Mouse (Mus musculus): Measurements from ENCODE around the gene 4930474N05Rik. TPM values are rescaled to one million over a fixed set of nuclear protein-coding genes. Genes with fewer than 3 reads are reported as not detected.

4930474N05Rik gene
- not detected in 2 replicates for polyA plus RNA-seq (2012; rRNA removed)

GRCm38 (mm10) chr14:36094617-36095016 is at the start of gene 4930474N05Rik:
4930474N05Rik (plus strand) TSS chr14:36094917.
- TF ChIP-seq CTCF (conservative IDR thresholded peaks at IDR 0.05; ENCODE audit: insufficient read depth, insufficient read length, low read depth, low read length), result no peak
- TF ChIP-seq POLR2A (IDR thresholded peaks at IDR 0.05; ENCODE audit: low read depth, low read length), result no peak
- H3K4me1 ChIP-seq (ENCODE audit: control insufficient read depth, insufficient read depth, low read length), result no peaks in the 10 kb centered on the region
- DNase-seq, result no peak
- H3K27me3 ChIP-seq (replicated peaks; ENCODE audit: control insufficient read depth, insufficient read depth, low read length), result no peaks in the 10 kb centered on the region
- no peak within 1 kb of the TSS for H3K4me3 ChIP-seq (ENCODE audit: insufficient read depth, low read depth, low read length)
- no peak within 1 kb of the TSS for H3K27ac ChIP-seq (ENCODE audit: insufficient read depth, low read depth, low read length)
- H3K36me3 ChIP-seq (ENCODE audit: control insufficient read depth, insufficient read depth, low read length), result no peaks in the 10 kb centered on the region

- H3K27ac ChIP-seq (ENCODE audit: insufficient read depth, low read depth, low read length), result no peak overlapping the region
- no peaks in the 10 kb centered on the region for H3K4me1 ChIP-seq (ENCODE audit: control insufficient read depth, insufficient read depth, low read length)
- no peaks in the 10 kb centered on the region for H3K36me3 ChIP-seq (ENCODE audit: control insufficient read depth, insufficient read depth, low read length)
- no peak overlapping the region for H3K4me3 ChIP-seq (ENCODE audit: insufficient read depth, low read depth, low read length)
- no peak for TF ChIP-seq CTCF (conservative IDR thresholded peaks at IDR 0.05; ENCODE audit: insufficient read depth, insufficient read length, low read depth, low read length)
- TF ChIP-seq POLR2A (IDR thresholded peaks at IDR 0.05; ENCODE audit: low read depth, low read length), result no peak
- H3K27me3 ChIP-seq (replicated peaks; ENCODE audit: control insufficient read depth, insufficient read depth, low read length), result no peaks in the 10 kb centered on the region
- 36% methylated on average over 9 of the region's 9 CpGs for WGBS
- DNase-seq, result peak; percentile 2
Measured at GRCm38 (mm10) chr14:36048746-36049391, 45.8 kb upstream of the 4930474N05Rik start.

GRCm38 (mm10) chr14:36053281-36053680 is 41.4 kb upstream of the 4930474N05Rik start:
- 74% methylated on average over 2 of the region's 2 CpGs for WGBS

GRCm38 (mm10) chr14:36098528-36098927 is 3.8 kb downstream of the 4930474N05Rik start:
- TF ChIP-seq CTCF (conservative IDR thresholded peaks at IDR 0.05; ENCODE audit: insufficient read depth, insufficient read length, low read depth, low read length), result no peak
- TF ChIP-seq POLR2A (IDR thresholded peaks at IDR 0.05; ENCODE audit: low read depth, low read length), result no peak
- Histone ChIP-seq H3K27ac (ENCODE audit: insufficient read depth, low read depth, low read length) (no peak overlapping the region), H3K4me3 (ENCODE audit: insufficient read depth, low read depth, low read length) (no peak overlapping the region), H3K27me3 (replicated peaks; ENCODE audit: control insufficient read depth, insufficient read depth, low read length) (no peaks in the 10 kb centered on the region), H3K4me1 (ENCODE audit: control insufficient read depth, insufficient read depth, low read length) (no peaks in the 10 kb centered on the region), H3K36me3 (ENCODE audit: control insufficient read depth, insufficient read depth, low read length) (no peaks in the 10 kb centered on the region)
- DNase-seq, result no peak
- WGBS, result 54% methylated on average over 3 of the region's 3 CpGs

More at GRCm38 (mm10) chr14:36053281-36053680, 41.4 kb upstream of the 4930474N05Rik start:
- H3K4me3 ChIP-seq (ENCODE audit: insufficient read depth, low read depth, low read length), result no peak overlapping the region
- TF ChIP-seq POLR2A (IDR thresholded peaks at IDR 0.05; ENCODE audit: low read depth, low read length) (no peak), CTCF (conservative IDR thresholded peaks at IDR 0.05; ENCODE audit: insufficient read depth, insufficient read length, low read depth, low read length) (no peak)
- H3K27me3 ChIP-seq (replicated peaks; ENCODE audit: control insufficient read depth, insufficient read depth, low read length), result no peaks in the 10 kb centered on the region
- DNase-seq, result no peak
- no peaks in the 10 kb centered on the region for H3K4me1 ChIP-seq (ENCODE audit: control insufficient read depth, insufficient read depth, low read length)
- no peak overlapping the region for H3K27ac ChIP-seq (ENCODE audit: insufficient read depth, low read depth, low read length)
- no peaks in the 10 kb centered on the region for H3K36me3 ChIP-seq (ENCODE audit: control insufficient read depth, insufficient read depth, low read length)

GRCm38 (mm10) chr14:36099647-36100046 is 4.9 kb downstream of the 4930474N05Rik start:
- Histone ChIP-seq H3K27me3 (replicated peaks; ENCODE audit: control insufficient read depth, insufficient read depth, low read length) (no peaks in the 10 kb centered on the region), H3K36me3 (ENCODE audit: control insufficient read depth, insufficient read depth, low read length) (no peaks in the 10 kb centered on the region), H3K4me1 (ENCODE audit: control insufficient read depth, insufficient read depth, low read length) (no peaks in the 10 kb centered on the region), H3K27ac (ENCODE audit: insufficient read depth, low read depth, low read length) (no peak overlapping the region), H3K4me3 (ENCODE audit: insufficient read depth, low read depth, low read length) (no peak overlapping the region)
- no peak for DNase-seq
- TF ChIP-seq POLR2A (IDR thresholded peaks at IDR 0.05; ENCODE audit: low read depth, low read length) (no peak), CTCF (conservative IDR thresholded peaks at IDR 0.05; ENCODE audit: insufficient read depth, insufficient read length, low read depth, low read length) (no peak)
- 39% methylated on average over 1 of the region's 1 CpGs for WGBS

GRCm38 (mm10) chr14:36100731-36101130 is 6.0 kb downstream of the 4930474N05Rik start:
- no peak for TF ChIP-seq CTCF (conservative IDR thresholded peaks at IDR 0.05; ENCODE audit: insufficient read depth, insufficient read length, low read depth, low read length)
- TF ChIP-seq POLR2A (IDR thresholded peaks at IDR 0.05; ENCODE audit: low read depth, low read length), result no peak
- H3K4me3 ChIP-seq (ENCODE audit: insufficient read depth, low read depth, low read length), result no peak overlapping the region
- 12% methylated on average over 1 of the region's 1 CpGs for WGBS
- no peaks in the 10 kb centered on the region for H3K4me1 ChIP-seq (ENCODE audit: control insufficient read depth, insufficient read depth, low read length)
- H3K27ac ChIP-seq (ENCODE audit: insufficient read depth, low read depth, low read length), result no peak overlapping the region
- H3K36me3 ChIP-seq (ENCODE audit: control insufficient read depth, insufficient read depth, low read length), result no peaks in the 10 kb centered on the region
- H3K27me3 ChIP-seq (replicated peaks; ENCODE audit: control insufficient read depth, insufficient read depth, low read length), result no peaks in the 10 kb centered on the region
- no peak for DNase-seq

DNA sequence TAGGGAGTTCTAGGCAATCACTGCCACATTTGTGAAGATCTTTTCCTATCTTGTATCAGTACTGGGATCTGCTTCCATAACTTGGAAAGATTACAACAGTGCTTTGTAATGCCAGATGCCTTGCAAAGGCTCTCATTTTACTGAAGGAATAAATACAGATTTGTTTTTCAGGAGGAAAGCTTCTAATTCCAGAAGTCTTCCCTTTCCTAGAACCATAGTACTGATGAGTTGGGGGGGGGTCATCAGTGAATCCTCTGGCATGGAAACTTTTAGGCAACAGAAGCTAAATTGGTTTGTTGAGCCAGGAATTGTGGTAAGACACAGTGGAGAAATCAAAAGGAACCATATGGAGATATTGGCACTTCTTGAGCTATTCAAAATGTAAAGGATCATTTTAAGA is 19.8 kb downstream of the 4930474N05Rik start:
- no peak for DNase-seq
- no peaks in the 10 kb centered on the region for H3K4me1 ChIP-seq (ENCODE audit: control insufficient read depth, insufficient read depth, low read length)
- H3K36me3 ChIP-seq (ENCODE audit: control insufficient read depth, insufficient read depth, low read length), result no peaks in the 10 kb centered on the region
- H3K27me3 ChIP-seq (replicated peaks; ENCODE audit: control insufficient read depth, insufficient read depth, low read length), result no peaks in the 10 kb centered on the region
- TF ChIP-seq POLR2A (IDR thresholded peaks at IDR 0.05; ENCODE audit: low read depth, low read length), result no peak
- no peak overlapping the region for H3K27ac ChIP-seq (ENCODE audit: insufficient read depth, low read depth, low read length)
- no peak overlapping the region for H3K4me3 ChIP-seq (ENCODE audit: insufficient read depth, low read depth, low read length)

All from kidney, adult 2 months (tissue).